Mouse (Mus musculus) v-Abl transformed pro-B cells (cell line): ENCODE results near the gene Cry1.

ENCODE experiments used
- in situ Hi-C, 2 experiments: fragments of 400-800 bp; cut with MboI; formaldehyde crosslinking; loops; one replicate each; pipeline ENCODE4 v1.15.1; 2025; ENCODE audit not compliant: unreplicated experiment in 2 of 2

The Cry1 gene

GRCm38 (mm10) chr10:85184964-85185608, at the start of gene Cry1:
Gene Cry1 (minus strand): TSS chr10:85185064.
- in situ Hi-C loops = loop anchor here in 1 of 2 experiments (5.0 to 25.0 kb wide), 2 partner anchors 58 to 727 kb away; partner anchors contain the start of genes Mterf2 and Prdm4

GRCm38 (mm10) chr10:85221771-85222050, 36.8 kb upstream of the Cry1 start:
- in situ Hi-C loops = loop anchor here in 1 of 2 experiments (25.0 kb wide), 1 partner anchor 1241 kb away; no protein-coding TSS in a partner anchor

- in situ Hi-C loops = loop anchor here in 1 of 2 experiments (25.0 kb wide), 1 partner anchor 1241 kb away; no protein-coding TSS in a partner anchor
These were observed 36.3 kb upstream of the Cry1 start for GRCm38 (mm10) chr10:85220918-85221770.

- in situ Hi-C loops = loop anchor here (10.0 to 25.0 kb wide), 2 partner anchors 1247 to 1250 kb away; no protein-coding TSS in a partner anchor
These were observed 30.0 kb upstream of the Cry1 start for GRCm38 (mm10) chr10:85214847-85215246.

GRCm38 (mm10) chr10:85211673-85212072, 26.8 kb upstream of the Cry1 start:
- in situ Hi-C loops = loop anchor here (10.0 to 25.0 kb wide), 2 partner anchors 1251 to 1253 kb away; no protein-coding TSS in a partner anchor

- in situ Hi-C loops = loop anchor here (10.0 to 25.0 kb wide), 2 partner anchors 1252 to 1255 kb away; no protein-coding TSS in a partner anchor
These were observed 25.3 kb upstream of the Cry1 start for GRCm38 (mm10) chr10:85210125-85210524.

GRCm38 (mm10) chr10:85209119-85209605, 24.3 kb upstream of the Cry1 start:
- in situ Hi-C loops = loop anchor here in 1 of 2 experiments (25.0 kb wide), 1 partner anchor 1253 kb away; no protein-coding TSS in a partner anchor

- in situ Hi-C loops = loop anchor here in 1 of 2 experiments (25.0 kb wide), 1 partner anchor 1257 kb away; no protein-coding TSS in a partner anchor
These were observed 20.5 kb upstream of the Cry1 start for GRCm38 (mm10) chr10:85205316-85205715.

- in situ Hi-C loops = loop anchor here in 1 of 2 experiments (25.0 kb wide), 1 partner anchor 1258 kb away; no protein-coding TSS in a partner anchor
These were observed 19.5 kb upstream of the Cry1 start for GRCm38 (mm10) chr10:85204255-85204855.

GRCm38 (mm10) chr10:85194528-85194927, 9.7 kb upstream of the Cry1 start:
- in situ Hi-C loops = loop anchor here in 1 of 2 experiments (25.0 kb wide), 1 partner anchor 718 kb away; the partner anchor contains the start of gene Prdm4

GRCm38 (mm10) chr10:85193321-85193720, 8.5 kb upstream of the Cry1 start:
- in situ Hi-C loops = loop anchor here in 1 of 2 experiments (25.0 kb wide), 1 partner anchor 719 kb away; the partner anchor contains the start of gene Prdm4

GRCm38 (mm10) chr10:85190652-85191051, 5.8 kb upstream of the Cry1 start:
- in situ Hi-C loops = loop anchor here in 1 of 2 experiments (25.0 kb wide), 1 partner anchor 722 kb away; the partner anchor contains the start of gene Prdm4

GRCm38 (mm10) chr10:85189966-85190365, 5.1 kb upstream of the Cry1 start:
- in situ Hi-C loops = loop anchor here in 1 of 2 experiments (25.0 kb wide), 1 partner anchor 722 kb away; the partner anchor contains the start of gene Prdm4

- in situ Hi-C loops = loop anchor here in 1 of 2 experiments (25.0 kb wide), 1 partner anchor 726 kb away; the partner anchor contains the start of gene Prdm4
These were observed 1.6 kb upstream of the Cry1 start for GRCm38 (mm10) chr10:85186499-85186794.

GRCm38 (mm10) chr10:85185639-85186498, 1.0 kb upstream of the Cry1 start:
- in situ Hi-C loops = loop anchor here in 1 of 2 experiments (25.0 kb wide), 1 partner anchor 726 kb away; the partner anchor contains the start of gene Prdm4

- in situ Hi-C loops = loop anchor here in 1 of 2 experiments (5.0 to 25.0 kb wide), 2 partner anchors 57 to 728 kb away; partner anchors contain the start of genes Mterf2 and Prdm4
These were observed 482 bp downstream of the Cry1 start for GRCm38 (mm10) chr10:85184201-85184963.

- in situ Hi-C loops = loop anchor here in 1 of 2 experiments (5.0 to 25.0 kb wide), 2 partner anchors 56 to 729 kb away; partner anchors contain the start of genes Mterf2 and Prdm4
These were observed 1.2 kb downstream of the Cry1 start for GRCm38 (mm10) chr10:85183619-85184018.

GRCm38 (mm10) chr10:85182766-85183165, 2.1 kb downstream of the Cry1 start:
- in situ Hi-C loops = loop anchor here in 1 of 2 experiments (5.0 to 25.0 kb wide), 2 partner anchors 55 to 730 kb away; partner anchors contain the start of genes Mterf2 and Prdm4
